Mouse (Mus musculus): ENCODE measurements around the gene Nanos2. TPM values are rescaled to one million over a fixed set of nuclear protein-coding genes. Genes with fewer than 3 reads are reported as not detected.

The Nanos2 gene
- not detected for total RNA-seq (2021)

DNA sequence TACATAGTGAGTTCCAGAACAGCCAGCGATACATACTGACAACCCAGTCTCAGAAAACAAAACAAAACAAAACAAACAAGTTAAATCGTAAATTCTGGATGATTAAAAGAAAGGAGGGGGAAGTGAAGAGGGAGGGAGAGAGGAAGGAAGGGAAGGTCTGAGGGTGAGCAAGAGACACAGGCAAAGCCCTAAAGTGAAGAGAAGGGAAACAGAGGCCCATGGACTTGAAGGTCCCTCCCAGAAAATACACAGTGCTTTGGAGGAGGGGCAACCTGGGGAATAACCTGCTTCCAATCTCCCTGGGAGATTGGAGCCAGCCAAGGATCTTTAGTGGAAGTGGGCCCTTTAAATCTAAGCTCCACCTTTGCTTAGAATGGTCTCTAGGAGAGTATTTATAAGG is at the start of gene Nanos2:
Nanos2 (plus strand) TSS at position 301 of the 400 bp plus-strand sequence.
- DNase-seq = no peak
- intact Hi-C loops (cut with DNase I) = no loop called here

- intact Hi-C loops (cut with DNase I) = no loop called here
These were observed 44.8 kb upstream of the Nanos2 start for GRCm38 (mm10) chr7:18942376-18942775.

DNA sequence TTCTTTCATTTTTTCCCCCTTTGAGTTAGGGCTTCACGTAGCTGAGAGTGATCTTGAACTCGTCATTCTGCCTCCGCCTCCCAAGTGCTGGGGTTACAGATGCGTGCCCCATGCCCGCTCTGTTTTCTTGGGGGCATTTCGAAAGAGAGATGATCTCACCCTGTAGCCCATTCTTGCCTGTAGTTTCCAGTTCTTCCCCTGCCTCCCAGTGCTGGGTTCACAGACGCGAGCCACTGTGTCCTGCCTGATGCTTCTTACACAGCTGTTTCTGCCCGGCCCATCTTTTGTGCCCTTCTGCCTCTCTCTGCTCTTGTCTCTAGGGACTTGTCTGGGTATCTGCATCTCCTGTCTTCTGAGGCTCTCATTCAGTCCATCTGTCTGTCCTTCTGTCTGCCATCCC is 44.4 kb upstream of the Nanos2 start:
- intact Hi-C loops (cut with DNase I) = no loop called here
- no peak for DNase-seq

More at GRCm38 (mm10) chr7:18942376-18942775, 44.8 kb upstream of the Nanos2 start:
- DNase-seq = no peak

DNA sequence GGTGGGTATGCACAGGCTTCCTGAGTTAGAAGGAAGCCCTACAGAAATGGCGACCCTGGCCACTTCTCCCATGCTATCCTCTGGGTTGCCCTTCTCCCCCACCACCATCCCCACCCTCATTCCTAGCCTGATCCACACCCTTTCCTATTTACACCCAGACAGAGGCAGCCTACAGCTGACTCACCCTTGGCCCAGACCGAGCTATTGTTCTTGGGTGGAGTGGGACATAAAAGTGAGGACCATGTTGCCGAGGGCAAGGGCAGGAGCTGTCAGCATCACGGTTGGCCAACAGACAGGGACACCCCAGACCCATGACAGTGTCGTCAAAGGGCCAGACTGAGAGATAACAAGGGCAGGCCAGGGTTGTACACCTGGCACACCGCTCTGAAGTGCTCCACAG is 39.0 kb upstream of the Nanos2 start:
- peak; percentile 55 to 63 for DNase-seq
- intact Hi-C loops (cut with DNase I) = loop anchor here (2.0 kb wide), 1 partner anchor 21 kb away; no protein-coding TSS in a partner anchor

DNA sequence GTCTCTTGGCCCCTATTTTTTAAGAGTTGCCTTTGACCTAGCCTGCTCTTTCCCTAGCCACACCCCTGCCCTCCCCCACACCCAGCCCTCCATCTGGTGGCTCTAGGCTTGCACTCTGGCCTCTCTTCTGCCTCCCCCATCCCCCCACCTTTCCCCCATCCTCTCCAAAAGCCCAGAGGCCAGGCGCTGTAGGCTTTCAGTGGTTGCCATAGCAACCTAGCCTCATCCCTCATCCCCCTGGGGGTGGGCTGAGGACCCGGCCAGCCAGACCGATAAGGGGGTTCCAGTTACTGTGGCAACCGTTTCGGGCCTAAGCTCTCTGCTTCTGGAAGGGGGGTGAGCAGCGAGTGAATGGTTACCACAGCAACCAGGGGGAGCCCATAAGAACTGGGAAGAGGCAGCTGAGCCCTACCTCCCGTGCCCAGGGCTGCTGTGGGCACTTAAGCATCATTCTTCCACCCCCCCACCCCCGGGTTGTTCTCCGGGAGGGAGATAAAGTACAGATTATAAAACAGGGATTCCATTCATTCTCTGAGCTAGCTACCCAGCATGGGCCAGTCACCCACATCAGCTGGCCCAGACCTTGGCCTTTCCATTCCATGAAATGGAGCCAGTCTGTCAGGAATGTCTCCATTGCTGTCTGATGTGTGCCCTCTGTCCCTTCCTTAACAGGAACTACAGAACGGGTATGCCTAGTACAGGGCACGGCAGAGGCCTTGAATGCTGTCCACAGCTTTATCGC is 37.2 kb upstream of the Nanos2 start:
- no peak for DNase-seq
- intact Hi-C loops (cut with DNase I) = loop anchor here (2.0 kb wide), 1 partner anchor 23 kb away; no protein-coding TSS in a partner anchor

DNA sequence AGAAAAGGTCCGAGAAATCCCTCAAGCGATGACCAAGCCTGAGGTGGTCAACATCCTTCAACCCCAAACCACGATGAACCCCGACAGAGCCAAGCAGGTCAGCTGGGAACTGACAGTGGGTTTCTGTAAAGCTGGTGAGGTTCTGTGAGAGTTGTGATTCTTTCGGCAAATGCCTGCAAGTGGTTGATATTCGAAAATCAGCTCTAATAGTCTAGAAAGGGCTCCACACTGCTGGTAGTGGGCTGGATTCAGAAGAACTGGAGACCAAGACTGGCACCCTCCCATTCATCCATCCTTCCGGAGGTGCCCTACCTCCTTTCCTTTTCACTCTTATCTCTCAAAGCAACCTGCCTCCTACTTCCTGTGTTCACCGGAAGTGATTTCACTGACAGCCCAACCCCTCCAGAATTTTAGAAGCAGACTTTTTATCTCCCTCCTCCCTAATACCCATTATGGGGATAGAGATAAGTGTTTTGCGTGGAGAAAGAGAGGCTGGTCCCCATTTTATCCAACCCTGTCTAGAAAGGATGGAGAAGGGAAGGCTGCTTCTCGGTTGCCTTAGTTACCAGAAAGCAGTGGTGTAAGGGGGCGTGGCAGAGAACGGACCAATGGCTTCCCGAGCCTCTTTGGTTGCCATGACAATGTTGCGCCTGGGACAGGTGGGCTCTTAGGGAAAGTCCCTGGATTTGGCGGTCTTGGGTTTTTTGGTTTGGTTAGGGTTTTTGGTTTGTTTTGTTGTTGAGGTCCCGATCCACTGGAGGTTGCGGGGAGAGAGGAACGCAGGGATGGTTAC is 36.5 kb upstream of the Nanos2 start:
- DNase-seq = no peak
- intact Hi-C loops (cut with DNase I) = no loop called here

- intact Hi-C loops (cut with DNase I) = no loop called here
- peak; percentile 48 to 64 for DNase-seq
These were observed 35.8 kb upstream of the Nanos2 start for GRCm38 (mm10) chr7:18951397-18951796.

- intact Hi-C loops (cut with DNase I) = no loop called here
- peak; percentile 66 to 76 for DNase-seq
These were observed 29.4 kb upstream of the Nanos2 start for GRCm38 (mm10) chr7:18957569-18958383.

DNA sequence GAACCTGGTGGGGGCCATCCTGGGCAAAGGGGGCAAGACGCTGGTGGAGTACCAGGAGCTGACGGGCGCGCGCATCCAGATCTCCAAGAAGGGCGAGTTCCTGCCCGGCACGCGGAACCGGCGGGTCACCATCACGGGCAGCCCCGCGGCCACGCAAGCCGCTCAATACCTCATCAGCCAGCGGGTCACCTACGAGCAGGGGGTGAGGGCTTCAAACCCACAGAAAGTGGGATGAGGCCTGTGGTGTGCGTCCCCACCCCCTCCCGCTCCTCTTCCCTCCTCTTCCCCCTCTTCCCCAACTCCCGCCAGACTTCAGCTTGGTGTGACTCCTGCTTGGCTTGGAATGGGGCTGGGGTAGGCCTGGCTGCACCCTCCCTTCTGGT is 28.8 kb upstream of the Nanos2 start:
- DNase-seq = peak in 1 of 2 experiments; percentile 34
- intact Hi-C loops (cut with DNase I) = no loop called here

GRCm38 (mm10) chr7:18959446-18959845 is 27.8 kb upstream of the Nanos2 start:
- intact Hi-C loops (cut with DNase I) = loop anchor here (1.0 kb wide), 1 partner anchor 32 kb away; no protein-coding TSS in a partner anchor
- DNase-seq = peak; percentile 39 to 42

GRCm38 (mm10) chr7:18962171-18962792 is 24.9 kb upstream of the Nanos2 start:
- DNase-seq = no peak
- intact Hi-C loops (cut with DNase I) = no loop called here

DNA sequence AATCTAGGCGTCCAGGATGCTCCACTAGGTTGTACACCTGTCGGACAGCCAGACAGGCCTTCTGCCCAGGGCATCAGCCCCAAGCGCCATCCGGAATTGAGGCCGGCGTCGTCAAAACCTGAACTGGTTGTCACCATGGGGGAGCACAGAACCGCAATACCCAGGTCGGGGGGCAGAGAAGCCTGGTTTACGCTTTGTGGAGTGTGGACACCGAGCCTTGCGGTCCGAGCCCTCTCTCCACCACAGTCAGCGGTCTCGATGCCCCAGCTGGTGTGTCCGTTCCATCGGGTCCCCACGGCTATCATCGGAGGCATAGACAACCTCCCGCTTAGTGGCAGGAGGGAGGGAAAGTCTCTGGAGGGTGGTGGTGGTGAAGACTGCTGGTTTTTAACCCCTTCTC is 24.4 kb upstream of the Nanos2 start:
- DNase-seq = no peak
- intact Hi-C loops (cut with DNase I) = no loop called here

DNA sequence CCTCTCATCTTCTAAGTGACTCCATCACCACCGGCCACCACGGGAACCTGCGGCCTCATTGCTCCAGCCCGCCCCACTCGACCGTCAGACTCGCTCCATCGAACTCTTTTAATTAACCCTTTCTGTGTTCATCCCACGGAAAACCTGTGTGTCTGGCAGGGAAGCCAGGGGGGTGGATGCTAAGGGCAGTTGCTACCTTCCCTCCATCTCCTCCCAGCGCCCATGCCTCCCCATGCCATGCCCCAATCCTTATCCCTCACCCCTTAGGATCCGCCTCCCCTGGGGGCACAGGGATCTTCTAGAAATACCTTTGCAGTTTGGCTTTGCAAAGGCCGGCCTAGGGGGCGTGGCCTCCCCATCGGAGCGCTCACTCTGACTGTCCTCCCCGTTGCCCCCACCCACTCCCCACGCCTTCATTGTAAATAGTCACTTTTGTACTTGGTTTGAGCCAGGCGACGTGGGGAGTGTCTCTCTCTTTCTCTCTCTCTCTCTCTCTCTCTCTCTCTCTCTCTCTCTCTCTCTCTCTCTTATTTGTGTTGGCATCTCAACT is 23.8 kb upstream of the Nanos2 start:
- intact Hi-C loops (cut with DNase I) = no loop called here
- DNase-seq = no peak

DNA sequence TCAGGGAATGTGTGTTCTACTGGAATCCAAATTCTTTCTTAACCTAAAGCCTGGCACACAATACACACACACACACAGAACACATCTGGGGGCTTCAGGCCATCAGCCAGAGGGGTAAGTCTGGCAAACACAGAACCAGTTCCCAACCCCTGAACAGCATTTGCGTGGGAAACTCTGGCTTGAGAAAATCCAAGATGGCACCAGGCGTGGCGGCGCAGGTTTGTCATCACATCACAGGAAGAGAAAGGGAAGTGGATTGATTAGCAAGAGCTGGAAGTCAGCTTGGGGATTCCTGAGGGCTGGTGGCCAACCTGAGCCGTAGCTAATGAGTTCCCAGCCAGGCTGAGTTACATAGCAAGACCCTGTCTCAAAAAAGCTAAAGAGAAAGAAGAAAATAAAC is 21.9 kb upstream of the Nanos2 start:
- intact Hi-C loops (cut with DNase I) = no loop called here
- no peak for DNase-seq

DNA sequence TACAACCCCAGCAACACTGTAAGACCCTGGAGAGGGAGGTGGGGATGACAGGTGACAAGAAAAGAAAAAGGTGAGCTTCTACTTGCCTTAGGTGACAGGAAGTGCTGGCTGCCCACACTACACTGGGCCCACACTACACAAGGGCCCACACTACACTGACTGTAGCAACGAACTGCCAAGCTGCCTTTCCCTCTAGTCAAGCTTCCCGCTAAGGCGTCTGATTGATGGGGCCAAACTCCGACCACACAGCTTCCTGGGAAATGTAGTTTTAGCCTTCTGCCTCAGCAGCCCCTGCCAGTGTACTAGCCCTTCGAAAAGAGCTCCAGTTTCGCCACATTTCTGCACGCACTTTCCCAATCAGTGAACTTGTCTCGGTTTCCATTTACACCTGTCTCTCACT is 19.6 kb upstream of the Nanos2 start:
- intact Hi-C loops (cut with DNase I) = no loop called here

GRCm38 (mm10) chr7:18970956-18971355 is 16.2 kb upstream of the Nanos2 start:
- intact Hi-C loops (cut with DNase I) = no loop called here
- no peak for DNase-seq

More for the DNA sequence above, 19.6 kb upstream of the Nanos2 start:
- DNase-seq = no peak

DNA sequence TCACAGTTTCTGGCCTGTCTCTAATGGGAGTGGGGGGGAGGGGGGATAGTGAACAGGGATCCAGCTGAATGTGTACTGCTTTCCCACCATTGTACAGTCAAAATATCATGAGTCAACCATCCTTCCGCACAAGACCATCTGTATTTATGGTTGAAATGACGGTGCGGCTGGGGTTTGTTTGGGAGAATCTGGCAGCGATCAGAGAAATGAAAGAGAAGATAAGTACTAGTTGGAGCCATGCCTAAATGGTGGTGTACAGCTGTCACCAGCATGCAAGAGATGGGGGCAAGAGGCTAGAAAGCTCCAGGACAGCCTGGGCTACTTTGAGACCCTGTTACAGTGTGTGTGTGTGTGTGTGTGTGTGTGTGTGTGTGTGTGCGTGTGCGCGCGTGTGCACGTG is 8.8 kb upstream of the Nanos2 start:
- intact Hi-C loops (cut with DNase I) = no loop called here
- DNase-seq = no peak

DNA sequence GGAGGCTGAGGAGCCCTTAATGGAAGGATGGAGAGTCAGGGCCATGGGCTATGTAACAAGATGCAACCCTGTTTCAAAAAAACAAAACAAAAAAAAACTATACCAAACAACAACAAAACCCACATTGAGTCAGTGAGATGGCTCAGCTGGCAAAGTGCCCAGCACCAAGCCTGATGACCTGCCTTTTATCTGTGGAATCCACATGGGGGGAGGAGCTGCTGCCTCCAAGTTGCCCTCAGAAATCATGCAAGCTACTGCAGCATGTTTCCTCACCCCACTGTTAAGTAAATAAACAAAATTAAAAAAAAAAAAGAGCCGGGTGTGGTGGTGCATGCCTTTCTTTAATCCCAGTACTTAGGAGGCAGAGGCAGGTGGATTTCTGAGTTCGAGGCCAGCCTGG is 697 bp upstream of the Nanos2 start:
- DNase-seq = no peak
- intact Hi-C loops (cut with DNase I) = no loop called here

DNA sequence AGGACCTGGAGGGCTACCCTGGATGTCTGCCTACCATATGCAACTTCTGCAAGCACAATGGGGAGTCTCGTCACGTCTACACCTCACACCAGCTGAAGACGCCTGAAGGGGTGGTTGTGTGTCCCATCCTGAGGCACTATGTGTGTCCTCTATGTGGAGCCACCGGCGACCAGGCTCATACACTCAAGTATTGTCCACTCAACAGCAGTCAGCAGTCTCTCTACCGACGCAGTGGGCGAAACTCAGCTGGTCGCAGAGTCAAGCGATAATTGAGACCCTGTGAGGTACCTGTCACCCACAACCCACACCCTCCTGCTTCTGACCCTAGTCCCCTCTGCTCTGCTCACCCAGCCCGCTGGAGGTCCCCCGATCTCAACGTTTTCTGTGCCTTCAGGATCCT is 547 bp downstream of the Nanos2 start:
- no peak for DNase-seq
- intact Hi-C loops (cut with DNase I) = no loop called here

DNA sequence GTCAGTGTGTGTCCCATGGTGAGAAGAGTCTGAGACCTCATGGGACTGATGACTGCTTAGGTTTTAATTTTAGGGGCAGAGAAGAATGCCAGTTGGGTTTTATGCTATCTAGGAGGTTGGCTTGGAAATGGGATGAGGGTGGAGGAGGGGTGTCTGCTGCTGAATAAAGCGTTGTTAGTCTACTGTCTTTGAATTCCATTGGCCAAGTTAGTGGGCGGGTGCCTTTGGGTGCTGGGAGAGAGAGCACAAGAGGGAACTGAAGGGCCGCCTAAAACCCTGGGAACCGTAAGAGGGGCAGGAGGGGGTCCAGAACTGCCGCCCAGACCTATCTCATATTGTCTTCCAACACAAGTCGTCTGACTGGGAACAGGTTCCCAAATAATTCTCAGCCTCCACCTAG is 1.6 kb downstream of the Nanos2 start:
- DNase-seq = no peak
- intact Hi-C loops (cut with DNase I) = no loop called here
